Mouse (Mus musculus) frontal cortex, postnatal 25 days (tissue): ENCODE results near the gene Nudcd2.
A peak's percentile ranks its signal among the peaks of the same experiment; 100 is the strongest.

Experiments used
- DNase-seq, 2 experiments: peaks; one replicate each; pipeline ENCODE4 v3.0.0; 2022; ENCODE audit warnings: low spot score in 2 of 2

Gene Nudcd2

DNA sequence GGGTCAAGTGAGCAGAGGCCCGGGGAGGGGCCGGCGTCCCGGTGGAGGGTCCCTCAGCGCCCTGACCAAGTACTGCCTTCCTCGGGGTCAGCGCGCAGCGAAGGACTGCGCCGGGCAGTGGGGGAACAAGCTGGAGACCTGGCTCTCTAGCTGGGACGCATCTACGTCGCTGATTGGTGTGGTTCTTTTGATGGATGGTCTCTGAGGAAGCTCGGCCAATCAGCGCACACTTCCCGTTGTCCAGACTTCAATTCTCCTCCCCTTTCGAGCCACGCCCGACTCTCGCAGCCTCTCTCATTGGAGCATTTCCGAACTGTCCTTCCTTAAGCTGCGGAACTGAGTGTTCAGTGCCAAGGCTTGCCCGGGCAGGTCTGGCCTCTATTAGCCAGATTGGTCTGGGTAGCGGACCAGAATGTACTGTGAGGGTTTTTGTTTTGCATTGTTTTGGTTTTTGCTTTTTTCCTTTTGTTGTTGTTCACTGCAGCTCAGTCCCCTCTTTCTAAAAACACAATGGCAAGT, 21.7 kb downstream of the Nudcd2 start, which contains the start of gene Ccng1:
Ccng1 (minus strand) TSS at position 203 of the 519 bp plus-strand sequence.
- peak; percentile 76 to 79 for DNase-seq

DNA sequence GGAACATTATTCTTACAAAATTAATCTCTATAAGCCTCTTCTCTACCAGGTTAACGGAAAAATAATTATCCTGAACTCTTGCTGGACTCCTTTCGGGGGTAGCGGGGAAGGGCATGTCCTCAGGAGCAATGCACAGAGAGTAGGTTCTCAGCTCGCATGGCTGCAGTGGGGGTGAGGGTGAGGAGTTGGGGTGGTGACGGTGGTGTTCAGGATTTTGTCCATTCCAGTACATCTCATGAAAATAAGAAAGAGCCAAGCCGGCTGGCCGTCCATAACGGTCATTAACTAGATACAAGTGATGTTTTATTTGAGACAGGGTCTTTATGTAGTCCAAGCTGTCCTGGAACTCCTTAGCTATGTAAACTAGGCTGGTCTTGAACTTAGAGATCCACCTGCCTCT, 22.5 kb downstream of the Nudcd2 start:
- no peak for DNase-seq

- DNase-seq: no peak
Measured at GRCm38 (mm10) chr11:40759896-40760295, 26.4 kb downstream of the Nudcd2 start.

DNA sequence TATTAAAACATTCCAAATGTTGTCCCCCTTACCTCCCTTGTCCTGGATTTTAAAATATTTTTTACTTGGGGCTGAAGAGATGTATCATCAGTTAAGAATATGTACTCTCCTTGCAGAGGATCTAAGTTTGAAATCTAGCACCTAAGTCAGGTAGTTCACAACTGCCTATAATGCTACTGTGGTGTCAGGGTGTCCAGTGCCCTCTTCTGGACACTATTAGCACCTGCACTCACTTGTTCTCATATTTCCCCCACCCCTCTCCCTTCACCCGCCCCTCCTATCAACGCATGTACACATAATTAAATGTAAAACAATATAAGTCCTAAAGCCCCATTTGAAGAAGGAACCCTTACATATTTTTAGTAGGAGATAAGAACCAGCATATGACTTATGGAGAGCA, 29.9 kb downstream of the Nudcd2 start:
- no peak for DNase-seq

DNA sequence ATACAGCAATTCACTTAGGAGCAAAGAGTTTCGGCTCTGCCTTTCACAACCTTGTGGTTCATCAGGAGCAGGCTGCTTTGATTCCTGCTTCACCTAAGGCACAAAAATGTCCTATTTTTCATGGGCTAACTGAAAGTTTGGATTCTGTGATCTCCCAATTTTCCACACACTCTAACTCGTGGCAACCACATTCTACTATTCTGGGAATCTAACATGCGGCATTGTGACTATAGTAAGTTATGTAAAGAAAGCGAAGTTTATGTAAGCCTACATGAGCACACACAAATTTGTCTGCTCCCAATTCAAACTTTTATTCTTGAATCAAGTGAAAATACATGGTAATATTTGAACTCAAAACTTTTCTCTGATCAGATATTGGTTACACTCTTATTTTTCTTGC, 31.2 kb downstream of the Nudcd2 start:
- DNase-seq: no peak

GRCm38 (mm10) chr11:40775315-40776269, 42.1 kb downstream of the Nudcd2 start:
- DNase-seq: no peak

DNA sequence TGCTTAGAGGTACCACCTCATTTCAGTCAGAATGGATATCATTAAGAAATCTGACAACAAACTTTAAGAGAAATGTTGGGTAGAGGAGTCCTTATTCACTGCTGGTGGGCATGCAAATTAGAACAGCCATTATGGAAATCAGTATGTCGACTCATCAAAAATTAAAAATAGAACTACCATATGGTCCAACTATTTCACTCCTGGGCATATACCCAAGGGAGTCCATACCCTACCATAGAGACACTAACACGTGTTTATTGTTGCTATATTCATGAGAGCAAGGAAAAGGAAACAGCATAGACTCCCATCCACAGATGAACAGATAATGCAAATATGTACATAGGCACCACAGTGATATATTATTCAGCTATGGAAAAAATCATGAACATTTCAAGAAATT, 48.4 kb downstream of the Nudcd2 start:
- no peak for DNase-seq

DNA sequence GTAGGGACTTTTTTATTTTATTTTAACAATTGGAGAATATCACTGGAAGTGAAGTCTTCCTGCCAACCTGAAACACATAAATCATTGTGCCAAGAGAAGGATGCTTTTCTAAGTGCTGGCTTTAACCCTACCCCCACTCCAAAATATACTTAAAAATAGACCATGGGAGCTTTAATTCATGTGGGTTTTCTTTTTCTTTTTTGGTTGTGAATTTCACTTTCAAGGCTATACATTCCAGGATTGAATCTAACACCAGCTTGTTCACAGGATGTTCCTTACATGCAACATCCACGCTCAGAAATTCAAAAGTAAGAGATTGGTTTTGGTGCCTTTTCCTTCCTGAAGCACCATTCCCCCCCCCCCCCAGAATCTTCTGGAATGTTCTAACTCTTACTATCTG, 49.9 kb downstream of the Nudcd2 start:
- no peak for DNase-seq

GRCm38 (mm10) chr11:40784326-40784725, 50.9 kb downstream of the Nudcd2 start:
- DNase-seq: peak in 1 of 2 experiments; percentile 19

DNA sequence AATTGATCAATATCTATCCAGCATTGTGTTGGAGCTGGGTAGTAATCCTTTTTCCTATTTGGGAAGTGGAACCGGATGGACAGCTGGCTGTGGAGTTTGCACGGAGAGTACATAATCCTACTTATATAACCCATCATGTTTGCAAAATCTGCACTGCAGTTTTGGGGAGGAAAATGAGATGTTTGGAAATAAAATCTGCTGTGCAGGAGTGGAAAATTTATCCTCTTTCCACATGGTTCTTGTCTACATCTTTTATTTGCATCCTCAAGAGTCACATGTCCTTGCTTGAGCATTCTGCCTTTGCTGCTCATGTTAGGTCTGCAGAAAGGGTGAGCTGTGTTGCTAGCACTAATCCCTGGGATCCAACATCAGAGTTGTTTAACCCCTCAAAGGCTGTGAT, 53.4 kb downstream of the Nudcd2 start:
- no peak for DNase-seq
